Mouse (Mus musculus) embryonic facial prominence, embryonic 13.5 days (tissue): ENCODE measurements around the gene Pga5. TPM values are rescaled to one million over a fixed set of nuclear protein-coding genes. Genes with fewer than 3 reads are reported as not detected.

Experiments
- ATAC-seq: fragments of 200-750 bp; cut with Nextera tagmentation; 2 replicates; pipeline ENCODE4 v1.8.0; 2017; ENCODE audit warnings: low read depth; ENCODE audit not compliant: insufficient number of reproducible peaks, insufficient read depth, low FRiP score, low TSS enrichment
- H3K27ac ChIP-seq: fragments of 300-500 bp; sonication (generic); 2 replicates; pipeline ENCODE4 v1.5.1; 2015; ENCODE audit warnings: moderate library complexity, mild to moderate bottlenecking, inconsistent platforms
- H3K27me3 ChIP-seq: fragments of 300-500 bp; sonication (generic); 2 replicates; pipeline ENCODE4 v1.6.1; 2015; ENCODE audit warnings: mild to moderate bottlenecking, inconsistent platforms
- H3K36me3 ChIP-seq: fragments of 300-500 bp; sonication (generic); 2 replicates; pipeline ENCODE4 v1.6.1; 2015; ENCODE audit warnings: mild to moderate bottlenecking, inconsistent platforms
- H3K4me1 ChIP-seq: fragments of 300-500 bp; sonication (generic); 2 replicates; pipeline ENCODE4 v1.6.1; 2015; ENCODE audit warnings: inconsistent platforms
- H3K4me2 ChIP-seq: fragments of 300-500 bp; sonication (generic); 2 replicates; pipeline ENCODE4 v1.6.1; 2015; ENCODE audit warnings: moderate library complexity, mild to moderate bottlenecking, inconsistent platforms
- H3K4me3 ChIP-seq: fragments of 300-500 bp; sonication (generic); 2 replicates; pipeline ENCODE4 v1.5.1; 2015; ENCODE audit warnings: mild to moderate bottlenecking, inconsistent platforms
- H3K9ac ChIP-seq: fragments of 300-500 bp; sonication (generic); 2 replicates; pipeline ENCODE4 v1.6.1; 2015; ENCODE audit warnings: mild to moderate bottlenecking, inconsistent platforms
- H3K9me3 ChIP-seq: fragments of 300-500 bp; sonication (generic); 2 replicates; pipeline ENCODE4 v1.6.1; 2016; ENCODE audit warnings: inconsistent platforms
- WGBS: fragments of 180-500 bp; shearing (Covaris S2); methylation state at CpG from one replicate; pipeline ENCODE4 v1.1.7; 2015; ENCODE audit warnings: mixed read lengths; 5-methylcytosine and 5-hydroxymethylcytosine counted together
- polyA plus RNA-seq: library from polyadenylated mRNA; unstranded; fragments of >200 nt; fragmentation: Nextera tagmentation; extraction: Ambion mirVana; gene quantifications from 2 replicates; pipeline ENCODE4 v1.2.1, GENCODE M21; 2015

Pga5 gene
- polyA plus RNA-seq, 1 experiment from 2014 or later: not detected

- Histone ChIP-seq H3K4me2 (peak overlapping the region; percentile 86), H3K4me1 (peaks cover 34% of the 10 kb centered on the region), H3K9ac (peak overlapping the region; percentile 89), H3K4me3 (peak overlapping the region; percentile 79), H3K9me3 (no peaks in the 10 kb centered on the region), H3K27ac (peak overlapping the region; percentile 90), H3K36me3 (0 out of 2 replicates have a peak, but pooled peaks cover 3% of the 10 kb centered on the region), H3K27me3 (no peaks in the 10 kb centered on the region)
- WGBS: 43% methylated on average over 5 of the region's 5 CpGs
- no peak for ATAC-seq
These were observed 11.7 kb upstream of the Pga5 start for GRCm38 (mm10) chr19:10689470-10690166.

- Histone ChIP-seq H3K4me1 (peaks cover 34% of the 10 kb centered on the region), H3K4me3 (peak within 1 kb of the TSS; percentile 79), H3K27me3 (no peaks in the 10 kb centered on the region), H3K9me3 (no peaks in the 10 kb centered on the region), H3K9ac (peak within 1 kb of the TSS; percentile 89), H3K4me2 (peak within 1 kb of the TSS; percentile 86), H3K36me3 (0 out of 2 replicates have a peak, but pooled peaks cover 3% of the 10 kb centered on the region), H3K27ac (peak within 1 kb of the TSS; percentile 90)
- under 1% methylated on average over 64 of the region's 74 CpGs for WGBS
- peak; percentile 86 for ATAC-seq
These were observed 10.9 kb upstream of the Pga5 start, which contains the start of gene Vps37c for GRCm38 (mm10) chr19:10688537-10689352. Vps37c (plus strand) TSS chr19:10688735.

GRCm38 (mm10) chr19:10685727-10686126, 7.9 kb upstream of the Pga5 start:
- H3K4me1 ChIP-seq: peaks cover 23% of the 10 kb centered on the region
- no peaks in the 10 kb centered on the region for H3K36me3 ChIP-seq
- no peak overlapping the region for H3K9ac ChIP-seq
- 92% methylated on average over 2 of the region's 2 CpGs for WGBS
- ATAC-seq: no peak
- H3K27me3 ChIP-seq: 0 out of 2 replicates have a peak, but pooled peaks cover 6% of the 10 kb centered on the region
- H3K9me3 ChIP-seq: no peaks in the 10 kb centered on the region
- no peak overlapping the region for H3K27ac ChIP-seq
- no peak overlapping the region for H3K4me3 ChIP-seq
- no peak overlapping the region for H3K4me2 ChIP-seq

GRCm38 (mm10) chr19:10685081-10685480, 7.2 kb upstream of the Pga5 start:
- 81% methylated on average over 9 of the region's 9 CpGs for WGBS
- no peaks in the 10 kb centered on the region for H3K9me3 ChIP-seq
- H3K36me3 ChIP-seq: no peaks in the 10 kb centered on the region
- H3K27ac ChIP-seq: no peak overlapping the region
- H3K4me1 ChIP-seq: peaks cover 16% of the 10 kb centered on the region
- 0 out of 2 replicates have a peak, but pooled peaks cover 6% of the 10 kb centered on the region for H3K27me3 ChIP-seq
- ATAC-seq: no peak
- H3K4me3 ChIP-seq: no peak overlapping the region
- H3K9ac ChIP-seq: no peak overlapping the region
- no peak overlapping the region for H3K4me2 ChIP-seq

- no peak for ATAC-seq
- no peak overlapping the region for H3K4me2 ChIP-seq
- H3K36me3 ChIP-seq: no peaks in the 10 kb centered on the region
- H3K27ac ChIP-seq: no peak overlapping the region
- H3K4me3 ChIP-seq: no peak overlapping the region
- 61% methylated on average over 4 of the region's 4 CpGs for WGBS
- 0 out of 2 replicates have a peak, but pooled peaks cover 6% of the 10 kb centered on the region for H3K27me3 ChIP-seq
- H3K9ac ChIP-seq: no peak overlapping the region
- H3K4me1 ChIP-seq: peaks cover 6% of the 10 kb centered on the region
- H3K9me3 ChIP-seq: no peaks in the 10 kb centered on the region
These were observed 3.7 kb upstream of the Pga5 start for GRCm38 (mm10) chr19:10681571-10681970.

DNA sequence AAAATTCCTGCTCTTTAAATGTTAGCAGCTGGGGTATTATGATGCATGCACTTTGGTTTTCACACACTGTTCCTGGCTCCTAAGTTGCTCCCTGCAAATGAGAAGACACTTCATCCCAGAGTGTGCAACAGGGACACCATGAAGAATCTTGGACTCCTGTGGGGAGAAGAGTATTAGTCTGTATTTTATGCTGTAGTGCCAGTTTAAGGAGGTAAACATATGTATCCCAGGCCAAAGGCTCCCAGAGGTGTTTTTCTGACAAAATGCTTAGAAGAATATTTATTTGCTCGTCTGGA, 849 bp upstream of the Pga5 start:
- Histone ChIP-seq H3K9me3 (no peaks in the 10 kb centered on the region), H3K27me3 (0 out of 2 replicates have a peak, but pooled peaks cover 6% of the 10 kb centered on the region), H3K4me1 (peaks cover 6% of the 10 kb centered on the region), H3K9ac (0 out of 2 replicates have a peak overlapping the region, but pooled peaks have one; percentile 6), H3K4me3 (no peak overlapping the region), H3K4me2 (no peak overlapping the region), H3K27ac (peak overlapping the region; percentile 66), H3K36me3 (no peaks in the 10 kb centered on the region)
- WGBS: 62% methylated on average over 1 of the region's 1 CpGs
- no peak for ATAC-seq

- Histone ChIP-seq H3K4me2 (no peak overlapping the region), H3K4me1 (peaks cover 6% of the 10 kb centered on the region), H3K9ac (no peak overlapping the region), H3K27ac (no peak overlapping the region), H3K36me3 (no peaks in the 10 kb centered on the region), H3K4me3 (no peak overlapping the region), H3K9me3 (no peaks in the 10 kb centered on the region), H3K27me3 (0 out of 2 replicates have a peak, but pooled peaks cover 4% of the 10 kb centered on the region)
- ATAC-seq: no peak
- WGBS: 78% methylated on average over 16 of the region's 16 CpGs
These were observed 1.2 kb downstream of the Pga5 start for GRCm38 (mm10) chr19:10676656-10677055.

- no peaks in the 10 kb centered on the region for H3K9me3 ChIP-seq
- no peak overlapping the region for H3K4me2 ChIP-seq
- no peak overlapping the region for H3K9ac ChIP-seq
- no peak overlapping the region for H3K27ac ChIP-seq
- H3K4me3 ChIP-seq: no peak overlapping the region
- 53% methylated on average over 1 of the region's 1 CpGs for WGBS
- H3K36me3 ChIP-seq: no peaks in the 10 kb centered on the region
- no peaks in the 10 kb centered on the region for H3K27me3 ChIP-seq
- ATAC-seq: no peak
- no peaks in the 10 kb centered on the region for H3K4me1 ChIP-seq
These were observed 4.6 kb downstream of the Pga5 start for GRCm38 (mm10) chr19:10673275-10673674.

- no peak overlapping the region for H3K27ac ChIP-seq
- H3K9ac ChIP-seq: no peak overlapping the region
- 73% methylated on average over 9 of the region's 9 CpGs for WGBS
- no peak overlapping the region for H3K4me2 ChIP-seq
- H3K27me3 ChIP-seq: no peaks in the 10 kb centered on the region
- no peaks in the 10 kb centered on the region for H3K36me3 ChIP-seq
- H3K9me3 ChIP-seq: no peaks in the 10 kb centered on the region
- no peaks in the 10 kb centered on the region for H3K4me1 ChIP-seq
- no peak for ATAC-seq
- H3K4me3 ChIP-seq: no peak overlapping the region
These were observed 5.9 kb downstream of the Pga5 start for GRCm38 (mm10) chr19:10671854-10672417.

GRCm38 (mm10) chr19:10671319-10671718, 6.6 kb downstream of the Pga5 start:
- ATAC-seq: no peak
- H3K9ac ChIP-seq: no peak overlapping the region
- no peaks in the 10 kb centered on the region for H3K27me3 ChIP-seq
- H3K4me3 ChIP-seq: no peak overlapping the region
- WGBS: 83% methylated on average over 4 of the region's 4 CpGs
- no peaks in the 10 kb centered on the region for H3K36me3 ChIP-seq
- no peak overlapping the region for H3K4me2 ChIP-seq
- H3K27ac ChIP-seq: no peak overlapping the region
- H3K9me3 ChIP-seq: no peaks in the 10 kb centered on the region
- no peaks in the 10 kb centered on the region for H3K4me1 ChIP-seq

DNA sequence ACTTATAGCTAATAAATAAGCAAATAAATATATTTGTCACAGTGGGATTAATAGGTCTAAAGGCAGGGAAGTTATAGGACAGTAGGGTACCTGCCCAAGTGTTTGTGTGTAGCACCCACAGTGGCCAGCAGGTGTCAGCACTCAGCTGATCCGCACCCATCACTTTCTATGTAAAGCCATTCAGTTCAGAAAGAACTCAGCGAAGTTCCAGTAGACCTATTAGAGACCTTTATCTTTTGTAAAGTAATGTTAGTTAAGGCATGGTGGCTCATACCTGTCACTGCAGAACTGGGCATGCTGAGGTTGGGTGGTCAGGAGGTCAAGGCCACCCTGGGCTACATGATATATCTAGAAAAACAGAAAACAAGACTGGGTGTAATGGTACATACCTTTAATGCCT, 12.4 kb downstream of the Pga5 start:
- Histone ChIP-seq H3K27ac (no peak overlapping the region), H3K4me1 (no peaks in the 10 kb centered on the region), H3K9ac (no peak overlapping the region), H3K27me3 (no peaks in the 10 kb centered on the region), H3K4me3 (no peak overlapping the region), H3K9me3 (no peaks in the 10 kb centered on the region), H3K36me3 (no peaks in the 10 kb centered on the region), H3K4me2 (no peak overlapping the region)
- WGBS: 11% methylated on average over 2 of the region's 2 CpGs
- no peak for ATAC-seq
